ENCODE assay signal across 13 mouse cellular contexts in genomic region chr7:89215714-89216113, GRCm38 (mm10).
A peak's percentile ranks its signal among the peaks of the same experiment; 100 is the strongest.
DNase-seq lines count a peak whose midpoint lies in the region; ATAC-seq and TF ChIP-seq lines count a peak whose summit lies in the region.
"Had no signal": no experiment of that assay in that cellular context is flagged by ENCODE, and none has a peak within 500 bp of the region (broad histone marks: within the 10 kb centered on the region; RNA-seq: fewer than 3 reads in every experiment).

No protein-coding gene starts in this region.

- H3K36me3 ChIP-seq in kidney, embryonic 16.5 days (ENCODE audit: insufficient read depth, low read length): no peaks in the 10 kb centered on the region
- no peaks in the 10 kb centered on the region for H3K36me3 ChIP-seq in stomach, embryonic 14.5 days (ENCODE audit: control insufficient read depth, insufficient read depth, low read length)
- no peaks in the 10 kb centered on the region for H3K36me3 ChIP-seq in stomach, postnatal 0 days (ENCODE audit: control insufficient read depth, insufficient read depth, low read length)

- peak; percentile 14 for DNase-seq in embryo, embryonic 10 days (ENCODE audit: low spot score)
- no peak for DNase-seq in embryo, embryonic 10.5 days (ENCODE audit: low spot score)
- DNase-seq in kidney, adult 11 months: no peak
- no peak for DNase-seq in stomach, postnatal 0 days (ENCODE audit: low spot score)
- no peak for DNase-seq in cerebellum, adult 11-12 months
- DNase-seq in embryo, embryonic 11 days: no peak
- DNase-seq: adrenal gland, postnatal 10 days; cerebellum, adult 9-10 months; lung, adult 18-20 months had no signal

- no peak for TF ChIP-seq EP300 in stomach, postnatal 0 days (optimal IDR thresholded peaks at IDR 0.05)

- peaks cover 22% of the 10 kb centered on the region for H3K4me1 ChIP-seq in kidney, embryonic 16.5 days (ENCODE audit: insufficient read depth, low read length)
- peaks cover 16% of the 10 kb centered on the region; the same call in 1 of the 2 replicates for H3K4me1 ChIP-seq in stomach, embryonic 14.5 days (ENCODE audit: control insufficient read depth, insufficient read depth, low read length)
- no peaks in the 10 kb centered on the region for H3K4me1 ChIP-seq in stomach, postnatal 0 days (replicated peaks; ENCODE audit: control insufficient read depth, insufficient read depth)

- H3K27ac ChIP-seq in kidney, embryonic 16.5 days (ENCODE audit: low read length): peak overlapping the region; percentile 43; the same call in 1 of the 2 replicates
- peak overlapping the region; percentile 16; the same call in 1 of the 2 replicates for H3K27ac ChIP-seq in stomach, embryonic 14.5 days (ENCODE audit: low read length)
- H3K27ac ChIP-seq in stomach, postnatal 0 days (replicated peaks): no peak overlapping the region; the same call in 1 of the 2 replicates

- no peak overlapping the region for H3K4me2 ChIP-seq in kidney, embryonic 16.5 days (replicated peaks; ENCODE audit: low read depth, low read length)
- no peak overlapping the region for H3K4me2 ChIP-seq in stomach, embryonic 14.5 days (replicated peaks; ENCODE audit: low read depth, low read length)
- no peak overlapping the region for H3K4me2 ChIP-seq in stomach, postnatal 0 days (replicated peaks; ENCODE audit: low read depth)

- H3K27me3 ChIP-seq in kidney, embryonic 16.5 days (ENCODE audit: insufficient read depth, low read length): no peaks in the 10 kb centered on the region
- no peaks in the 10 kb centered on the region for H3K27me3 ChIP-seq in stomach, embryonic 14.5 days (ENCODE audit: control insufficient read depth, insufficient read depth, low read length)
- no peaks in the 10 kb centered on the region for H3K27me3 ChIP-seq in stomach, postnatal 0 days (ENCODE audit: control insufficient read depth, insufficient read depth, low read length)

- no peak overlapping the region for H3K9ac ChIP-seq in kidney, embryonic 16.5 days (replicated peaks; ENCODE audit: low read length)
- H3K9ac ChIP-seq in stomach, embryonic 14.5 days (replicated peaks; ENCODE audit: low read depth, low read length): no peak overlapping the region
- H3K9ac ChIP-seq in stomach, postnatal 0 days (ENCODE audit: low read length): no peak overlapping the region

- ATAC-seq in kidney, embryonic 16.5 days (ENCODE audit: low FRiP score, low TSS enrichment): no peak
- no peak for ATAC-seq in stomach, embryonic 14.5 days (ENCODE audit: insufficient number of reproducible peaks, insufficient read depth, low FRiP score, low read depth)
- no peak for ATAC-seq in stomach, postnatal 0 days (ENCODE audit: low FRiP score, low TSS enrichment)
- ATAC-seq: intestine, embryonic 16.5 days had no signal

- 33% methylated on average over 7 of the region's 7 CpGs for WGBS in kidney, embryonic 16.5 days
- 54% methylated on average over 7 of the region's 7 CpGs for WGBS in stomach, embryonic 14.5 days
- 58% methylated on average over 7 of the region's 7 CpGs for WGBS in stomach, postnatal 0 days

- H3K9me3 ChIP-seq in kidney, embryonic 16.5 days (ENCODE audit: low read length): no peaks in the 10 kb centered on the region
- no peaks in the 10 kb centered on the region for H3K9me3 ChIP-seq in stomach, embryonic 14.5 days (ENCODE audit: control insufficient read depth, low read depth, low read length)
- no peaks in the 10 kb centered on the region for H3K9me3 ChIP-seq in stomach, postnatal 0 days (ENCODE audit: control insufficient read depth, low read length)

- no peak overlapping the region for H3K4me3 ChIP-seq in kidney, embryonic 16.5 days (ENCODE audit: low read length)
- no peak overlapping the region for H3K4me3 ChIP-seq in stomach, embryonic 14.5 days (ENCODE audit: low read depth, low read length)
- no peak overlapping the region for H3K4me3 ChIP-seq in stomach, postnatal 0 days (ENCODE audit: low read depth, low read length)
- H3K4me3 ChIP-seq: erythroblast, embryonic 14.5 days had no signal

- TF ChIP-seq CTCF in stomach, postnatal 0 days (IDR thresholded peaks at IDR 0.05; ENCODE audit: low read depth): no peak
